Mouse (Mus musculus): ENCODE data around the gene Prkd3.

Prkd3 gene

GRCm38 (mm10) chr17:79020208-79020983 lies at the start of gene Prkd3:
Gene Prkd3, minus strand, starts transcription at chr17:79020816.
- DNase-seq (ENCODE audit: low read depth), result no peak

GRCm38 (mm10) chr17:79069766-79070480 lies 49.3 kb upstream of the Prkd3 start:
- no peak for DNase-seq (ENCODE audit: low read depth)

- no peak for DNase-seq (ENCODE audit: low read depth)
Measured at GRCm38 (mm10) chr17:79069019-79069418, 48.4 kb upstream of the Prkd3 start.

DNA sequence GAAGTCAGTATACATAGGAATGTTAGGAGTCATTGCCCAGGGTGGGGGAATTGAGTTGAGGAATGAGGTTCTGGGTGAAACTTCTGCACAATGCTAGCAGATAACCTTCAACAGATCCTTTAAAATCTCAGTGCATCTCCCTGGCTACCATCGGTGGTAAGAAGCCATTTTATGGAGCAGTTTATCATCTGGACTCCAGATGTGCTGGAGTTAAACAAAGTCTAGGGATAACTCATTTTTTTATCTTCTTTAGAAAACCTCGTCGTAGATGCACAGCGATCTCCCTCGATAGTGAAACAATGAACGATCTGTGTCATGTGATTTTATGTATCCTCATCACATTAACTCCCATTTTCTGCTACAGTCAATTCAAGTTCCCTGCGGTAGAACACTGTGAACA lies 48.0 kb upstream of the Prkd3 start:
- DNase-seq (ENCODE audit: low read depth), result no peak

- DNase-seq (ENCODE audit: low read depth), result no peak
Measured at GRCm38 (mm10) chr17:79064250-79064649, 43.6 kb upstream of the Prkd3 start.

DNA sequence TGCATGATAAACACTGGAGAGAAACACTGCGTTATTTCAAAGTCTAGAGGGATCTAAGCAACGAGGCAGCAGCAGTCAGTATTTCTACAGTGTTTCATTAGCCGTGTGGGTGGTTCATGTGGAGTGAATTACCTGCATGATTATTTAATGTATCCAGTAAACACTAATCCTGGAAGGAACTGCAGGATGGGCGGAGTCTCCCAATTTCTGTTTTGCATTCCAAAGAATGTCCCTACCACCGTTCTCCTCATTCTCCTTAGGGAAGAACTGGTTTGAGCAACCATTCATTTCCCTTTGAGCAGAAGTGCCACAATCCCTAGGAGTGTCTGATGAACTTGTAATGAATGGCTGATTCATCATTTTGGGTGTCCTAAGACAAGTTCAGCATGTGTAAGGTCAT lies 39.6 kb upstream of the Prkd3 start:
- no peak for DNase-seq (ENCODE audit: low read depth)

- no peak for DNase-seq (ENCODE audit: low read depth)
Measured at GRCm38 (mm10) chr17:79058271-79058670, 37.7 kb upstream of the Prkd3 start.

DNA sequence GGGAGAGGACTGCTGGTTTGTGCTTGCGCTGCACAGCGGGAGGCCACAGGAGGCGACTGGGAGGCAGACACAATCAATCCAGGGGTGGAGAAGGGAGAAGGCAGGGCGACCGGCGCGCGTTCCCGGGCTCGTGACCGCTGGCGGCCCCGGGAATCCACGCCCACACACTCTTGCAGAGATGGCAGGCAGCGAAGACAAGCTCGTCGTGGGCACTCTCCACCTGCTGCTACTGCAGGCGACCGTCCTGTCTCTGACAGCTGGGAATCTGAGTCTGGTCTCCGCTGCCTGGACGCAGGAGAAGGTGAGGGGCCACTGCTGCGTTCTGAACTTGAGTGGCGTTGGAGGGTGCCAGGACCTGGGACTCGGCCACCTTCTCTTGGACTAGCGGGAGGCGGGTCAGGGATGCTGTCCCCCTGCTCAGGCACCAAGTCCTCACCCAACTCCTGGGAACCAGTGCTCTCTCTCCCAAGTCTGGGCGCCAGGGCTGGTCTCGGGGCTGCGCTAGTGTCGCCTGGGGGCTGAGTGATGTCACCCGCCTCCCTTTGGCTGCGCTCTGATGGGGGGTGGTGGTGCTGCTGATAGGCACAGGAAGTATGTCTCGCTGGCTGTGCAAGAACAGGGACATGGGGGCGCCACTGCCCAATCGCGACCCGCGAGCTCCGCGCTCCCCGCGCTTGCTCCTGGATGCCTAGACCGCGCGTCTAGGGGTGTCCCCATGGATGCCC lies 31.6 kb upstream of the Prkd3 start:
- DNase-seq (ENCODE audit: low read depth), result no peak

DNA sequence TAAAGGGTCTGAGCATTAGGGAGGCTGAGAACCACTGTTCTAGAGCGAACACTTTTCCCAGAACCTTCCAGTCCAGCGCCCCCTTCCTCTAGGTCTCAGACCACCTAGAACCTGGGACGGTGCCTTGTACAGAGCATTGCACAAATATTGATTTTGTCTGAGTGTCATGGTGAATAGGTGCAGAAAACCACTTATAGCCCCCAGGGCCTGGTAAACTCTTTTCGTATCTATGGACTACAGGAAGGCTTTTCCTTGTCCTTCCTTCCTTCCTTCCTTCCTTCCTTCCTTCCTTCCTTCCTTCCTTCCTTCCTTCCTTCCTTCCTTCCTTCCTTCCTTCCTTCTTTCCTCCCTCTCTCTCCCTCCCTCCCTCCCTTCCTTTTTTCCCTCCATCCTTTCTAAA lies 31.0 kb upstream of the Prkd3 start, which contains the start of gene Qpct:
Gene Qpct, plus strand, starts transcription at position 301 of the 400 bp plus-strand sequence.
- no peak for DNase-seq (ENCODE audit: low read depth)

DNA sequence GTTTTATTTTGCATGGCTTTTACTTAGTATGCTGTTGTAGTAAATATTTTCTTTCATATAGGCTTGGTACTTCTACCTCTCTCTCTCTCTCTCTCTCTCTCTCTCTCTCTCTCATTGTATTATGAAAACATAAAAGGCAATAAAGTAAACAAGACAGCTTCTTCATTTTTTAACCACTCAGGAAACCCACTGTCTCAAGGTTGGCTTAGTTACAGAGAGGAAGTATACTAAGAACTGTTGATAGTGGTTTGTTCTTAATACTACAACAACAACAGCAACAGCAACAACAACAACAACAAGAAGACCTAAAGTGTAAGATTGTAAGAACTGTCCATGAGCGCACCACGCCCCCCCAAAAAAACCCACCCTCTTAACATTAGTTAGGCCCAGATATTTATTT lies 23.1 kb upstream of the Prkd3 start:
- no peak for DNase-seq (ENCODE audit: low read depth)

DNA sequence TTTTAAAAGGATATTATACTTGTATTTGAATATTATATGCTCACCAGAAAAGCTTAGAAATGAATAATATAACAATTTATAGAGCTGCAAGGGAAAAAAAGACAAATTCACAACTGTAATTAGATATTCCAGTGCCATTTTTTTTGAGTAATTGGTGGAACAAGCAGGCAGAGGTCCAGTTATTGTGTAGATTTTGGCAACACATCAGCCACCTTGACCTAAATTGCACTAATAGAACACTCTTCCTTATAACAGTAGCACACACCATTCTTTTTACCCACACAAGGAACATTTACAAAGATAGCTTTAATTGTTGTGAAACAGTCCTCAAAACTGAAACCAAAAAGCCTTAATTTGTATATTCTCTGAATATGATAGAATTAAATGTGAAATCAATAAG lies 19.0 kb upstream of the Prkd3 start:
- no peak for DNase-seq (ENCODE audit: low read depth)

- no peak for DNase-seq (ENCODE audit: low read depth)
Measured at GRCm38 (mm10) chr17:79032782-79033181, 12.2 kb upstream of the Prkd3 start.

GRCm38 (mm10) chr17:79031569-79031968 lies 11.0 kb upstream of the Prkd3 start:
- no peak for DNase-seq (ENCODE audit: low read depth)

DNA sequence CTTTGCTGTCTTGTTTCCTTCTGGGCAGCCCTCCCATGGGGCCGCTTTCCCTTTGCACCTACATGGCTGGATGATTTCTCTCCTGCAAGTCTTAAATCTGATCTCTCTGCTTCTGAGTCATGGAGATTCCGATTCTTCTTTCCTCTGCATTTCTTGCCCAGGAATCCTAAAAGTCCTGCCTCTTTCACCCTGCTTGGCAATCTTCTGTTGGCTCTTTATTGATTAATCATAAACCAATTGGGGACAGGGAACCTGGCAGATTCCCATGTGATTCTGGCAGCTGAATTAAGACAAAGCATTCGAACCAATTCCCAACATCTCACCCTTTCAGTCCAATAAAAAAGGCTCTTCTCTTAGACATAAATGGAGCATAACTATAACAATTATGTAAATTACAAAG lies 8.6 kb upstream of the Prkd3 start:
- no peak for DNase-seq (ENCODE audit: low read depth)

DNA sequence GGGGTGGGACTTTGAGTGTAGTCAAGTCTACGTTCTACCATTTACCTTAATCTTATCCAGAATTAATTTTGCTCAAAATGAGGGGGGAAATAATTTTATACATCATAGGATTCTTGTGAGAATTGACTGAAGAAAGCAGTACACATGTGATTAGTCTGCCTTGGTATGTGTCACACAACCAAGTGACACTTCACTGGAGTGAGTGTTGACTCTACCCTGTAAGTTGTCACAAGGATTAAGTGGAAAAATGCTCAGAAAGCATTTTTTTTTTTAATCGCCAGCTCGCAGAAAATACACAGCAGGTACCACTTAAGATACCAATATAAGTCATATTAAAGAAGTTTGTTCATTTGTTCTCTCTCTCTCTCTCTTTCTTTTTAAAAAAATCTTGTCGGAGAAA lies 3.9 kb upstream of the Prkd3 start:
- no peak for DNase-seq (ENCODE audit: low read depth)

DNA sequence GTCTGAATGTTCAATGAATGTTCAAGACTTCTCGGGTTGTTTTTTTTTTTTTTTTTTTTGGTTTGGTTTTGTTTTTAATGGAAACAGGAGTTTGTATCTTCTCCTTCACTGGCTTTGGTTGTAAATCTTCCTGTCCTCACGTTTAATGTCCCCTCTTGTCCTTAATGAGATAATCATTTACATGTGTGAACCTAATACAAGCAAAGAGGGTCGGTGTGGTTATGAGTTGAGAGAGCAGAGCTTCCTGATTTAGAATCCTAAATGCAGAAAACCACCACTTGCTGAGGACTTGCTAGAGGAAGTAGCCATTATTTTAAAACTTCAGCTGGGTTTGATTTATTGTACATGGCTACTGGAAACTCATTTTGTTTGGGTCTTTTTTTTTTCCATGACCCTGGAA lies 2.1 kb upstream of the Prkd3 start:
- no peak for DNase-seq (ENCODE audit: low read depth)

GRCm38 (mm10) chr17:79020984-79021335 lies 344 bp upstream of the Prkd3 start:
- DNase-seq (ENCODE audit: low read depth), result no peak

DNA sequence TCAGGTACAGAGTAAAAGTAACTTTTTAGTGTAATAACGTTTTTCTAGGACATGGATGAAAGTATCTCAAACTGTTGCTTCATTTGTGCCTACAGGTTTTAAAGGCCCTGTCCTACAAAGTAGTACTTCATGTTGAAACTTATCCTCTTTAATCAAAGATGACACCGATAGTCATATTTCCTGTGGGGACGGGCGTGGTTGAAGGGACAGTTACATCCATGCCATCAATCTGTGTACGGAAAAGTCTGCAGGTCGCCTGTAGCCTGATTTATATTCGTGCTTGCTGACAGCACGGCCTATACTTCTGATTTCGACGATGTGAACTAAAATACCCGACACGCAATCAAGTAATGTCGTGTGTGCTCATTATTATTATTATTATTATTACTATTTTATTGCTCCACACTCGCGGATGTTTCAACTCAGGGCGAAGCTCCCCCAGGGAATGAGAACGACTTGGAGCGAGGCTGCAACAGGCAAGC lies 849 bp downstream of the Prkd3 start:
- no peak for DNase-seq (ENCODE audit: low read depth)

GRCm38 (mm10) chr17:79018422-79018821 lies 2.2 kb downstream of the Prkd3 start:
- no peak for DNase-seq (ENCODE audit: low read depth)

GRCm38 (mm10) chr17:79015831-79016230 lies 4.8 kb downstream of the Prkd3 start:
- DNase-seq (ENCODE audit: low read depth), result no peak

GRCm38 (mm10) chr17:79014911-79015685 lies 5.5 kb downstream of the Prkd3 start:
- DNase-seq (ENCODE audit: low read depth), result no peak

- DNase-seq (ENCODE audit: low read depth), result no peak
Measured at GRCm38 (mm10) chr17:79013625-79014024, 7.0 kb downstream of the Prkd3 start.

Measured in c-Kit-positive CD71-positive TER-119-negative erythroid progenitor cells, embryonic 14.5 days (primary cell).